Mouse (Mus musculus) C2C12 (cell line): Measurements from ENCODE around the gene Cds2.

ENCODE experiments used
- CEBPB ChIP-seq: IDR thresholded peaks from one replicate; pipeline ENCODE4 v1.6.1; 2011; ENCODE audit warnings: low read depth, mild to moderate bottlenecking, control low read depth, moderate library complexity
- CTCF ChIP-seq: IDR thresholded peaks from one replicate; pipeline ENCODE4 v1.5.1; 2011; ENCODE audit not compliant: control insufficient read depth, insufficient read depth, insufficient read length
- MAX ChIP-seq: IDR thresholded peaks from one replicate; pipeline ENCODE4 v1.6.1; 2011; ENCODE audit warnings: mild to moderate bottlenecking, control low read depth
- USF1 ChIP-seq: IDR thresholded peaks from one replicate; pipeline ENCODE4 v1.6.1; 2011; ENCODE audit warnings: low read depth, mild to moderate bottlenecking, control low read depth, moderate library complexity

DNA sequence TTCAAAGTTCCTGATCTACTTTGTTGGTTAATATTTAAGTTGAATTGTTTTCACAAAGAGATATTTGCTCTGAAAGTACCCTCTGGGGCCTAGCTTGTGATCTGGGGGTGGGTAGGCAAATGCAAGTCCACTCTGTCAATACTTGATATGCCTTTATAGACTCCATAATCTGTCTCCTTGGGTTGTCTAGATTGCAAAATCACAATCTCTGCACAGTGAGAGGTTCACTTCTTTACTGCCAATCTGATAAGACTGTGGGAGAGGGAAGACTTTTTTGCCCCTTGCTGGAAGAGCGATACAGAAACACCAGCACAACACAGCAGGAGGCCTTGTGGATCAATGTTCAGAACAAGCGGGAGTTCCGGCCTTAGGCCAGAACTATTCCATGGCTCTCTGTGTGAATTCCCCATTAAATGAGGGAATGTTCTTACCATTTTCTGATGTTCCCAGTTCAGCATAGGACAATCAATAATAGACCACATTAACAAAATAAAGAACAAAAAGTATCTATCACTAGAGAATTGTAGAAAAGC, 30.5 kb upstream of the Cds2 start:
- TF ChIP-seq CTCF (no peak), USF1 (no peak), MAX (no peak), CEBPB (no peak)
